Mouse (Mus musculus): ENCODE results near the gene Hoxa4. TPM values are rescaled to one million over a fixed set of nuclear protein-coding genes. Genes with fewer than 3 reads are reported as not detected.

The Hoxa4 gene
- not detected in 2 replicates for polyA plus RNA-seq (2016; fragmentation: Nextera tagmentation; extraction: Ambion mirVana)

DNA sequence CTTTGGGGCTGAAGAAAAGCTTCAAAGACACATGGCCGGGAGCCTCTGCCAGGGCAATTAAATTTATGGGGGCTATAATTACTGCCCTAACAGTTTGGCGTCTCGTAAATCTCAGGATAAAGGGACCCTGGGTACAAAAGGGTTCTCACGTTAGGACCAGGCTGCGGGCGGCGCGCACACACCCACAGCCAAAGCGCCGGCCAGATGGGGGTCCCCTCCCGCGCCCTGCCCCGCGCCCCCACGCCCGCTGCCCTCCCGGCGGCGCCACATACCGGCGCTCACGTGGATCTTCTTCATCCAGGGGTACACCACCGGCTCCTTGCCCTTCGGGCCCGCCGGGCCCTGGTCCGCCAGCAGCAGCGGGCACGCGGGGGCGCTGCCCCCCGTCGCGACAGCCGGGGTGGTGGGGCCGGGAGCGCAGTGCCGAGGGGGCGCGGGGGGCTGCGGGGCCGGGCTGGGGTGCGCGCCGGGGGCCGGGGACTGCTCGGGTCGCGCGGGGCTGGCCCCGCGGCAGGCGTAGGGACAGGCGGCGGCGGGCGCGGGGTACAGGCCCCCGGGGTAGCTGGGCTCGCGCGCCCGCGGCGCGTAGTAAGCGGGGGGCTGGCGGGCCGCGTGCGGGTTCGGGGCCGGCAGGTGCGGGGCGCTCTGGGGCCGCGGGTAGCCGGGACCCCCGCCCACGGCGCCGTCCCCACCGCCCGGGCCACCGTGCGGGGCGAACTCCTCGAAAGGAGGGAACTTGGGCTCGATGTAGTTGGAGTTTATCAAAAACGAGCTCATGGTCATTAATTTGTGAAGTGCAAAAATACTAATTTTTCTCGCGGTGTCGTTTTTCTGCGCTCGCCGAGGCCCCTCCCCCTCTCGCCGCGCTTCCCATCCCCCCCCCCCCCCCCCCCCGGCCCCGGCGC is at the start of gene Hoxa4:
Gene Hoxa4, minus strand, starts transcription at position 848 of the 905 bp plus-strand sequence.
- H3K27me3 ChIP-seq (ENCODE audit: poor library complexity, severe bottlenecking): peaks cover 100% of the 10 kb centered on the region
- peak; percentile 41 for DNase-seq (ENCODE audit: extremely low spot score, low spot score)
- H3K4me3 ChIP-seq: peak within 1 kb of the TSS; percentile 52
- no peaks in the 10 kb centered on the region for H3K9me3 ChIP-seq
- H3K27ac ChIP-seq: no peak within 1 kb of the TSS
- H3K4me1 ChIP-seq: peaks cover 16% of the 10 kb centered on the region
- H3K36me3 ChIP-seq (replicated peaks): no peaks in the 10 kb centered on the region
- WGBS: 1% methylated on average over 98 of the region's 102 CpGs

GRCm38 (mm10) chr6:52241001-52241621 is 49.6 kb upstream of the Hoxa4 start:
- H3K36me3 ChIP-seq (replicated peaks): no peaks in the 10 kb centered on the region
- DNase-seq (ENCODE audit: extremely low spot score, low spot score): no peak
- no peak overlapping the region for H3K27ac ChIP-seq
- 3% methylated on average over 9 of the region's 9 CpGs for WGBS
- H3K27me3 ChIP-seq (ENCODE audit: poor library complexity, severe bottlenecking): peaks cover 100% of the 10 kb centered on the region
- no peaks in the 10 kb centered on the region for H3K9me3 ChIP-seq
- H3K4me1 ChIP-seq: peaks cover 17% of the 10 kb centered on the region
- H3K4me3 ChIP-seq: no peak overlapping the region

DNA sequence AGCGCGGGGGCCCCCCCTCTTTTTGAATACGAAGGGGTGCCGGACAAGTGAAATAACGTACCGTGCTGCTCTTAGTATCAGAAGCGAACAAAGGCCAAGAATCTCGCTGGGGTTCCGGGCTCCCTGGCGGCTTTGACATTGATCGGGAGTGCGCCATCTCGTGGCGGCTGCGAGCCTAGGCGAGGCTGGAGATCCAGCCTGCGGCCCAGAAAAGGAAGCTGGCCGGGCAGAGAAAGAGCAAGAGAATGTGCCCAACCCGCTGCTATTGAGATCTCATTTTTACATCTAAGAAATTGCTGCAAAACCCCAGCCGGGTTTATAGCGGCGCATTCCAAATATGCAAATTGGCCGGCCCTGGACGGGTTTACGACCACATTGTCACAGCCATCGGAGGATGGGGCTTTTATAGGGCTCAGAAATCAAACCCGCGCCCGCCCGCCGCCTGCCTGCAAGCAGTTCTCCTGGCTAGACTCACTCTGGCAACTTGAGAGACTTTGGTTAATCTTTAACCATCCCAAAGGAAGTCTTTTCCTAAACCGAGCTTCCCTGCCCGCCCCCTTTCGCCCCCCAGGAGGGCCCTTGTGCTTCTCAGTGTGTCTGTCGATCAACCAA is 48.9 kb upstream of the Hoxa4 start, which contains the start of gene Hoxa10:
Gene Hoxa10, minus strand, starts transcription at position 466 of the 612 bp plus-strand sequence.
- Histone ChIP-seq H3K9me3 (no peaks in the 10 kb centered on the region), H3K4me3 (peak within 1 kb of the TSS; percentile 24; the same call in 1 of the 2 replicates), H3K4me1 (peaks cover 15% of the 10 kb centered on the region), H3K36me3 (replicated peaks) (no peaks in the 10 kb centered on the region), H3K27me3 (ENCODE audit: poor library complexity, severe bottlenecking) (peaks cover 100% of the 10 kb centered on the region), H3K27ac (no peak within 1 kb of the TSS)
- 1% methylated on average over 35 of the region's 35 CpGs for WGBS
- DNase-seq (ENCODE audit: extremely low spot score, low spot score): peak; percentile 85

DNA sequence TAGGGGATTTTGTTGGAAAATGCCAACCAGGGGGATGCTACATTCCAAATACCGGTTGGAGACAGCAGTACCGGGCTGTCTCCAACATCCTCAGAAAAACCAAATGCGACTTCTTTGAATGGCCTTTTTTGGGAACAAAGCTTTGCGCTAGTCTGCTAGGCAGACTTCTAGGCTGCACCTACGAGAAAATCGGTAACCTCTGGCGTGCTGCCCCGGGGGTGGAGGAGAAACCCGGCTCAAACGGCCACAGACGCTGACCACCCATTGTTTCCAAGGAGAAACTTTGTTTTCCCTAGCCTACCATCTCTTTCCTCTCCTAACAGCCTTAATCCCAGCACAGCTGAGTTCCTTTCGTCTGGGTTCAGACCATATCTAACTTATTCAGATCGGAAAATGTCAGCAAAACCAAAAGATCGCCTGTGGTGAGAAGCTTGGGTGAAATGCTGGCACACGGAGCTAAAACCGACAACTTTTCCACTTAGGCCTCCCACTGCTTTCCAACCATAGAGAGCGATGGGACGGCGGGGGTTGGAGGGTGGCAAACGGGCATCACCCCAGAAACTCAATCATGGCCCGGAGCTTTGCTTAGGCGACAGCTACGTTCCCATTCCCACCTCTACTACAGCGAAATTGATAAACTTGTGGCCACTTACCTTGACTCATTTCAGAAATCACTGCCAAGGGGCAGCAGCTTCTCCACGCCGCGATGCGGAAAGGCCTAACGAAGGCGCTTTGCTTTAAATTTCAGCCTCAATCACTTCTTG is 48.3 kb upstream of the Hoxa4 start:
- 2% methylated on average over 30 of the region's 30 CpGs for WGBS
- DNase-seq (ENCODE audit: extremely low spot score, low spot score): no peak
- H3K27ac ChIP-seq: no peak overlapping the region
- H3K4me3 ChIP-seq: peak overlapping the region; percentile 24; the same call in 1 of the 2 replicates
- H3K36me3 ChIP-seq (replicated peaks): no peaks in the 10 kb centered on the region
- H3K9me3 ChIP-seq: no peaks in the 10 kb centered on the region
- H3K4me1 ChIP-seq: peaks cover 8% of the 10 kb centered on the region
- H3K27me3 ChIP-seq (ENCODE audit: poor library complexity, severe bottlenecking): peaks cover 100% of the 10 kb centered on the region

DNA sequence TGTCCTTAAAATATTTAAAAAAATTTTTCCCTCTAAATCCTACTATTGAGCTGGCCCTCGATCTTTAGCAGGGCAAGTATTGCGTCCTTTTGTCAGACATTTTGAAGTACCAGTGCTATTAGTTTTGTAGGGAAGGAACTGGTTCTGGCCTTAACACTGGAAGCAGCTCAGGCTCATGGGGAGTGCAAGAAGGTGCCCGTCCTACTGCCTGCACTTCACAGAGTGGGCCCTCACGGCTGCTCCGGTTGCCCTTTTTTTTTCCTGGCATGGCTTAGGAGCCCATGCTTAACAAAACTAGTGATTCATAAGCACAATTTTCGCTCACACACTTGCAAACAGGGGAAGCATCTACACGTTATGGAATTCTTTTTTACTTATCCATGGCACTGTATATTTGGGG is 47.4 kb upstream of the Hoxa4 start:
- Histone ChIP-seq H3K27ac (no peak overlapping the region), H3K4me3 (no peak overlapping the region), H3K36me3 (replicated peaks) (no peaks in the 10 kb centered on the region), H3K9me3 (no peaks in the 10 kb centered on the region), H3K4me1 (peaks cover 14% of the 10 kb centered on the region), H3K27me3 (ENCODE audit: poor library complexity, severe bottlenecking) (peaks cover 100% of the 10 kb centered on the region)
- no peak for DNase-seq (ENCODE audit: extremely low spot score, low spot score)
- 3% methylated on average over 7 of the region's 7 CpGs for WGBS

DNA sequence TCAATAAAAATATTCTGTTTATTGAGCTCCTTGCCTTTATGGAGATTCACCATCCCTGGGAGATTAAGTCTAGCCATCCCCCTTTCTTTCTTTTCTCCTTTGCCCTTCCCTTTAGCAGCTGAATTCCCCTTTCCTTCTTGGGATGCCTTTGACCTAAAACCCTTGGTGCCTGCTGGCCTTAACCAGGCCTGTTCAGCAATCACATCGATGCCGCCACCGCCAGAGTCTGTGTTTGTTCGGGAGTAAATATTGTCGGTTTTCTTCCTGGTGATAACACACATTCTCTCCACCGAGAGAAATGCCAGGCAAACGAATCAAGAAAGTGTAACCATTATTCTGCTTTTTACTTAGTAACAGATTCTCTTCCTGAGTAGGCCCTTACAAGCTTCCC is 46.6 kb upstream of the Hoxa4 start:
- H3K4me3 ChIP-seq: no peak overlapping the region
- no peak overlapping the region for H3K27ac ChIP-seq
- no peaks in the 10 kb centered on the region for H3K9me3 ChIP-seq
- H3K27me3 ChIP-seq (ENCODE audit: poor library complexity, severe bottlenecking): peaks cover 100% of the 10 kb centered on the region
- no peaks in the 10 kb centered on the region for H3K36me3 ChIP-seq (replicated peaks)
- WGBS: 3% methylated on average over 7 of the region's 7 CpGs
- H3K4me1 ChIP-seq: peaks cover 17% of the 10 kb centered on the region
- no peak for DNase-seq (ENCODE audit: extremely low spot score, low spot score)

DNA sequence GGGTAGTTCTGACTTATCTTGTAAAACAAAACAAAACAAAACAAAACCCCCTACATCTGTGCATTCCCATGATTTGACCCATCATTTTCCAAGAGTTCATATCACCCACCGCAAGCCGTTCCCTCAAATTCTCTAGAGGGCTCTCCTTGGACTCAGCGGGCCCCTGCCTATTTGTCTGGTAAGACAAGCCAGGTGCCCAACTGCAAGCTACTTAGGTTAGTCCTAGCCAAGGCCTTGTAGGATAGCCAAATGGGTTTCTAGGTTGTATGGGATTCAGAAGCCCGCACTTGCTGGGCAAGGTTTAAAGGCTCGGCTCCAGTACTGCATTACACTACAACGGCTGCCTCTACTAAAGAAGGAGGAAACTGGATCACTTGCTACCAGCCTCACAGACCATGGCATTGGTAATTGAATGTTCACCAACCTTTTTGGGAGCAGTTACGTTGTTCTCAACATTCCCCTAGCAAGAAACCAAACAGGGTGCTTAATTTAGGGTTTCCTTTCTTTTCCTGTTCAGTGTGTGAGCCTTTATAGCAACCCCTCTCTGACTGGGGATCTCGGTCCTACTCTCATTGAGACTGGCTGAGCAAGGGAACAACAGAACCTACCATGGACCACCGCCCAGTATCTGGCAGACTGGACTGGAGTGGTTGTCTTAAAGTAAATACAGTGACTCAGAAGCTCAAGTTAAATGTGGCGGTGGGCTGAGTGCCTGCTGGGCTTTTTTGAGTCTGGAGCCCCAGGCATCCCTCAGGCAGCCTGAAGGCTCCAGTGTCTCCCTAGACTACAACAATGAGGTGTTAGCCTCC is 46.0 kb upstream of the Hoxa4 start:
- no peaks in the 10 kb centered on the region for H3K9me3 ChIP-seq
- DNase-seq (ENCODE audit: extremely low spot score, low spot score): no peak
- H3K36me3 ChIP-seq (replicated peaks): no peaks in the 10 kb centered on the region
- H3K27ac ChIP-seq: no peak overlapping the region
- 9% methylated on average over 10 of the region's 10 CpGs for WGBS
- H3K4me3 ChIP-seq: no peak overlapping the region
- H3K27me3 ChIP-seq (ENCODE audit: poor library complexity, severe bottlenecking): peaks cover 100% of the 10 kb centered on the region
- peaks cover 17% of the 10 kb centered on the region for H3K4me1 ChIP-seq

GRCm38 (mm10) chr6:52236806-52237205 is 45.3 kb upstream of the Hoxa4 start:
- no peak overlapping the region for H3K27ac ChIP-seq
- H3K36me3 ChIP-seq (replicated peaks): no peaks in the 10 kb centered on the region
- no peak overlapping the region for H3K4me3 ChIP-seq
- H3K27me3 ChIP-seq (ENCODE audit: poor library complexity, severe bottlenecking): peaks cover 100% of the 10 kb centered on the region
- H3K9me3 ChIP-seq: no peaks in the 10 kb centered on the region
- peaks cover 17% of the 10 kb centered on the region for H3K4me1 ChIP-seq
- no peak for DNase-seq (ENCODE audit: extremely low spot score, low spot score)
- 10% methylated on average over 3 of the region's 3 CpGs for WGBS

GRCm38 (mm10) chr6:52235866-52236265 is 44.3 kb upstream of the Hoxa4 start:
- H3K36me3 ChIP-seq (replicated peaks): no peaks in the 10 kb centered on the region
- no peak overlapping the region for H3K4me3 ChIP-seq
- peaks cover 17% of the 10 kb centered on the region for H3K4me1 ChIP-seq
- no peaks in the 10 kb centered on the region for H3K9me3 ChIP-seq
- WGBS: 23% methylated on average over 6 of the region's 6 CpGs
- H3K27ac ChIP-seq: no peak overlapping the region
- peaks cover 100% of the 10 kb centered on the region for H3K27me3 ChIP-seq (ENCODE audit: poor library complexity, severe bottlenecking)
- no peak for DNase-seq (ENCODE audit: extremely low spot score, low spot score)

DNA sequence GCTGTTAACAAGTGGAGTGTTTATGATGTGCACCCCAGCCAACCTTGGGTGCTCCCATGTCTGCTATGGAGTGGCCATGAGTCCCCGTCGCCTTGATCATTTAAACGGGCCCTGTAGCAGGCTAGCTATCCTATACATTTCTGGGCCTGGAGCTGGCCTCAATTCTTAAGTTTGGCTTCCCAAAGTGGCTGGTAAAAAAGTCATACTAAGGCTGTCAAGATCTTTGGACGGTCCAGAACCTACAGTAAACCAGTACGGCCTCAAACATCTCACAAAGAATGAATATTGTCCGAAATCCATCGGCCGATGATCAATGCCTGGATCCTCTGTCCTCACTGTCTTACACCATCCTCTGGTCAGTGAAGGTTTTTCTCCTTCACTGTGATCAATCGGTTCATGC is 43.7 kb upstream of the Hoxa4 start:
- Histone ChIP-seq H3K4me1 (peaks cover 15% of the 10 kb centered on the region), H3K36me3 (replicated peaks) (no peaks in the 10 kb centered on the region), H3K9me3 (no peaks in the 10 kb centered on the region), H3K27ac (no peak overlapping the region), H3K4me3 (no peak overlapping the region), H3K27me3 (ENCODE audit: poor library complexity, severe bottlenecking) (peaks cover 100% of the 10 kb centered on the region)
- no peak for DNase-seq (ENCODE audit: extremely low spot score, low spot score)
- 21% methylated on average over 9 of the region's 9 CpGs for WGBS

GRCm38 (mm10) chr6:52234428-52235140 is 43.0 kb upstream of the Hoxa4 start:
- Histone ChIP-seq H3K27me3 (ENCODE audit: poor library complexity, severe bottlenecking) (peaks cover 100% of the 10 kb centered on the region), H3K36me3 (replicated peaks) (no peaks in the 10 kb centered on the region), H3K9me3 (no peaks in the 10 kb centered on the region), H3K4me1 (peaks cover 13% of the 10 kb centered on the region), H3K27ac (no peak overlapping the region), H3K4me3 (0 out of 2 replicates have a peak overlapping the region, but pooled peaks have one; percentile 2)
- 1% methylated on average over 66 of the region's 68 CpGs for WGBS
- DNase-seq (ENCODE audit: extremely low spot score, low spot score): no peak
